Mouse (Mus musculus) regulatory T cell (primary cell): ENCODE results near the gene Cmtm6.

Experiments
- in situ Hi-C: fragments of 300-600 bp; cut with MboI, MseI; formaldehyde crosslinking; loops from one replicate; pipeline ENCODE4 v1.15.1; 2025; ENCODE audit warnings: high pct_unique_total_duplicates

Cmtm6 gene

DNA sequence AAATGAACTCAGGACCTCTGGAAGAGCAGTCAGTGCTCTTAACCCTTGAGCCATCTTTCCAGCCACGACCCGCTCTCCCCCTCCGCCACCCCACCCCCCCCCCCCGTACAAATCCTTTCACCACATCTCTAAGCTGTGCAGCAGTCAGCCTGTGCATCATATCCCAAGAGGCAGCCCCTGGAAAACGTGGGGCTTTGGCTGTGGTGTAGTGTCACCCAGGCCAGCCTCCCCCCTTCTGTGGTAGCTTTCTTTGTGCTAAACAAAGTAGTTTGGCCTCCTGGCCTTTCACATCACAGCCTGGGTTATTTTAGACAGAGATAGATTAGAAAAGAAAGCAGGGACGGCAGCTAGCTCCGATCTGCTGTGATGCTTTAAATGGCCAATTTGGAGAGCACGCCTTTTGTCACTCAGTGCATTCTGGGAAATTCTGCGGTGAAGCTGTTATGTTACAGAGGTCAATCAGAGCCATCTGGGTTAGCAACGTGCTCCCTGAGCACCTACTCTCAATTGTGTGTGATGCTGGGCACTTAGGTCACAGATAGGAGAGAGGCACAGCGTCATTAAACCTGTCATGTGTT lies 65.6 kb downstream of the Cmtm6 start:
- in situ Hi-C loops = no loop called here

DNA sequence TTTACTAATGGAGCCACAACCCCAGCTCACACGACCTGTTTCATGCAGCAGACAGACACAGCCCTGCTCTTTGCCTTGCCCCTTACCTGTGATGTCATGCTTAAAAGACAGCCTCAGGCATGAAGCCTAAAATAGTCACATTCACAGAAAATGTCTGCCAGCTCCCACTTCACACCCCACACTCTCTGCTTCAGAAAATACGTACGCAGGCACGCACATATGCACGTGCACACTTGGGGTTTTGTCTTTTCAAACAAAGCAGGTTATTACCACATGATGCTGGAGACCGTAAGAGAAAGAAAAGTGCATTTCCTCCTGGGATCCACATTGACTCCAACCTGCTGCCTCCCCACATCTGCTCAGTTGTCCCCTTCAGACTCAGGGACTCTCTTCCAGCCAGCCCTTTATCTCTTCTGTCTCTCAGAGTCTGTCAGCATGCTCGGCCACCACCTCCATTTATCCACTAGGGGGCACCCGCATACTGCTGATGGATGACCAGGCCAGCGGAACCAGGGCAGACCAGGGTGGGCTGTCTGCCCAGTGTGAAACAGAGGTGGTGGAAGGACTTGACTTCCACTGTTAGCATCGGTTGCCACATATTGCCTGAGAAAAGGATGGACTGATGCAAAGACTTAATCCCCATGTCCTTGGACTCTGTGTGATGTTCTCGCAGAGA lies 66.6 kb downstream of the Cmtm6 start:
- in situ Hi-C loops = no loop called here

DNA sequence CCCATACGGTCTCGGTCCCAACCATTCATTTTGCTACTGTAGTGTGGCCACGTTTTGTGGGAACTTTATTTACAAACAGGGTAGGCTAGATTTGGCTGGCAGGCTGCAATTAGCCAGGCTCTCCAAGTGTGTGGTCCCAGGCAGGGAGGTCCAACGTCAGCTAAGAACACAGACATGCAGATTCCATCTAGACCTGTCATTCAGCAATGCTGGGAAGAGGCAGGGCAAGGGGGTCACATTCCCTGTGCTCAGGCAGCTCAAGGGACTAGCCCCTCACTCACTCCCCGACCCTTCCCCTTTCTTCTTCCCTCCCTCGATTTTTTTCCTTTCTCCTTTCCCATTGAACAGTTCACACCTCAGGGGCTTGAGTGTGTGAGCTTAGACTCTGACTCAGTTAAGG lies 67.9 kb downstream of the Cmtm6 start:
- in situ Hi-C loops = no loop called here
